ENCODE assay signal across 9 mouse cellular contexts in the genomic region with DNA sequence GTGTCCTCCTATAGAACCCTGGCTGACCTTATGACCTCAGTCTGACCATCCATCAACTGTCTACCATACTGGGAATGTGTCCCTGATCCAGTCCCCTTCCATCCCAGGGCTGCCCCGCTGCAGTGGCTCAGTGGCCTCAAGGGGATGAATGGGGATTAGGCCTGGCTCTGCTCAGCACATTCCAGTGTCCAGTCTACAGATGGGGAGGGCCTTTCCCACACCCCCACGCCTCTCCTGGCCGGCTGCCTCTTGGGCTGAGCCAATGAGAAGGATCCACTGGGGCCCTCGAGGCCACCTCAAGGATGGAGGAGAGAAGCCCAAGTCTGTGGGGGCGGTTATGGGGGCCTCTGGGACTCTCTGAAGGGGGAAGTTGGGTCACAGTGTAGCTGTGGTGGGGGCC. TPM values are rescaled to one million over a fixed set of nuclear protein-coding genes. Genes with fewer than 3 reads are reported as not detected.
A peak's percentile ranks its signal among the peaks of the same experiment; 100 is the strongest.
DNase-seq lines count a peak whose midpoint lies in the region; ATAC-seq and TF ChIP-seq lines count a peak whose summit lies in the region.
"Had no signal": no experiment of that assay in that cellular context is flagged by ENCODE, and none has a peak within 500 bp of the region (broad histone marks: within the 10 kb centered on the region; RNA-seq: fewer than 3 reads in every experiment).

No protein-coding gene starts in this region.

- no peaks in the 10 kb centered on the region for H3K9me3 ChIP-seq in intestine, embryonic 14.5 days (ENCODE audit: control insufficient read depth, low read length)
- no peaks in the 10 kb centered on the region for H3K9me3 ChIP-seq in intestine, postnatal 0 days (ENCODE audit: control insufficient read depth)
- no peaks in the 10 kb centered on the region for H3K9me3 ChIP-seq in heart, embryonic 15.5 days (replicated peaks)

- no peak overlapping the region for H3K4me3 ChIP-seq in intestine, embryonic 14.5 days (ENCODE audit: low read depth, low read length)
- H3K4me3 ChIP-seq in intestine, postnatal 0 days (ENCODE audit: low read depth, low read length) = no peak overlapping the region
- H3K4me3 ChIP-seq in heart, embryonic 15.5 days = no peak overlapping the region

- no peaks in the 10 kb centered on the region for H3K27me3 ChIP-seq in intestine, embryonic 14.5 days (replicated peaks; ENCODE audit: control insufficient read depth, insufficient read depth, low read length)
- H3K27me3 ChIP-seq in intestine, postnatal 0 days (replicated peaks; ENCODE audit: control insufficient read depth, insufficient read depth, low read length) = no peaks in the 10 kb centered on the region
- no peaks in the 10 kb centered on the region for H3K27me3 ChIP-seq in heart, embryonic 15.5 days

- H3K4me2 ChIP-seq in intestine, embryonic 14.5 days (ENCODE audit: low read length) = no peak overlapping the region
- H3K4me2 ChIP-seq in intestine, postnatal 0 days (replicated peaks; ENCODE audit: low read depth) = no peak overlapping the region
- H3K4me2 ChIP-seq in heart, embryonic 15.5 days = no peak overlapping the region

- peak; percentile 17; the same call in 1 of the 2 replicates for ATAC-seq in intestine, embryonic 14.5 days (replicated peaks; ENCODE audit: low FRiP score, low TSS enrichment, low read depth)
- no peak for ATAC-seq in intestine, postnatal 0 days
- peak; percentile 51; the same call in 1 of the 2 replicates for ATAC-seq in heart, embryonic 15.5 days (replicated peaks; ENCODE audit: insufficient number of reproducible peaks, insufficient read depth, low FRiP score, low read depth)

- no peak for DNase-seq in intestine, embryonic 14.5 days (ENCODE audit: low spot score)
- DNase-seq in urinary bladder, postnatal 4 days (ENCODE audit: low spot score in 2 of 2) = peak; percentile 80 to 85
- no peak for DNase-seq in urinary bladder, postnatal 10 days (ENCODE audit: low spot score)
- DNase-seq in left cerebral cortex, adult 11 months (ENCODE audit: low spot score) = peak; percentile 16
- peak; percentile 61 for DNase-seq in testis, postnatal 14 days (ENCODE audit: low spot score)
- no peak for DNase-seq in cerebellum, adult 9-10 months

- no peak overlapping the region for H3K9ac ChIP-seq in intestine, embryonic 14.5 days (ENCODE audit: low read length)
- H3K9ac ChIP-seq in intestine, postnatal 0 days (ENCODE audit: low read depth, low read length) = no peak overlapping the region
- H3K9ac ChIP-seq in heart, embryonic 15.5 days = no peak overlapping the region

- WGBS in intestine, embryonic 14.5 days = 35% methylated on average over 5 of the region's 5 CpGs
- WGBS in intestine, postnatal 0 days = 69% methylated on average over 5 of the region's 5 CpGs
- WGBS in heart, embryonic 15.5 days = 57% methylated on average over 5 of the region's 5 CpGs

- no peaks in the 10 kb centered on the region for H3K36me3 ChIP-seq in intestine, embryonic 14.5 days (ENCODE audit: control insufficient read depth, insufficient read depth, low read length)
- H3K36me3 ChIP-seq in intestine, postnatal 0 days (ENCODE audit: control insufficient read depth, insufficient read depth) = no peaks in the 10 kb centered on the region
- no peaks in the 10 kb centered on the region for H3K36me3 ChIP-seq in heart, embryonic 15.5 days

- H3K27ac ChIP-seq in intestine, embryonic 14.5 days (ENCODE audit: low read depth) = no peak overlapping the region
- no peak overlapping the region for H3K27ac ChIP-seq in intestine, postnatal 0 days (ENCODE audit: low read depth, low read length)
- peak overlapping the region; percentile 49; the same call in 1 of the 2 replicates for H3K27ac ChIP-seq in heart, embryonic 15.5 days

- no peak for TF ChIP-seq CTCF in intestine, postnatal 0 days (IDR thresholded peaks at IDR 0.05; ENCODE audit: low read depth)

- H3K4me1 ChIP-seq in intestine, embryonic 14.5 days (replicated peaks; ENCODE audit: control insufficient read depth, insufficient read depth, low read length) = peaks cover 11% of the 10 kb centered on the region
- peaks cover 5% of the 10 kb centered on the region; the same call in 1 of the 2 replicates for H3K4me1 ChIP-seq in intestine, postnatal 0 days (replicated peaks; ENCODE audit: control insufficient read depth, insufficient read depth, low read length)
- peaks cover 28% of the 10 kb centered on the region for H3K4me1 ChIP-seq in heart, embryonic 15.5 days (replicated peaks)

RNA-seq across cellular contexts. Expression of a gene that starts 0.6 kb away (rescaled TPM):
- 0.54 TPM in 1 of 2 replicates, not detected in the other for polyA plus RNA-seq in intestine, embryonic 14.5 days (2014; fragmentation: Nextera tagmentation; extraction: Ambion mirVana)
- 1.1 and 1.5 TPM in 2 replicates for polyA plus RNA-seq in intestine, postnatal 0 days (2015; fragmentation: Nextera tagmentation; extraction: Ambion mirVana)
- polyA plus RNA-seq in heart, embryonic 15.5 days (2015; fragmentation: Nextera tagmentation; extraction: Ambion mirVana) = 1.1 TPM in 1 of 2 replicates, not detected in the other
- polyA plus RNA-seq: small intestine, adult 2 months had no signal

RNA-seq across cellular contexts. Expression of a gene that starts 41.7 kb away (rescaled TPM):
- polyA plus RNA-seq in intestine, embryonic 14.5 days (2014; fragmentation: Nextera tagmentation; extraction: Ambion mirVana) = 12.6 and 15.4 TPM in 2 replicates
- 7.1 and 7.3 TPM in 2 replicates for polyA plus RNA-seq in intestine, postnatal 0 days (2015; fragmentation: Nextera tagmentation; extraction: Ambion mirVana)
- polyA plus RNA-seq in heart, embryonic 15.5 days (2015; fragmentation: Nextera tagmentation; extraction: Ambion mirVana) = 5.0 and 7.9 TPM in 2 replicates

Comparison
In these comparisons a context has a peak if more than half of its experiments do, and no peak if none do; other contexts are left out.
1. DNase-seq: peak in urinary bladder, postnatal 4 days (2 of 2), left cerebral cortex, adult 11 months (single experiment) and testis, postnatal 14 days (single experiment); none in intestine, embryonic 14.5 days (single experiment), urinary bladder, postnatal 10 days (single experiment) and cerebellum, adult 9-10 months (single experiment).